Mouse (Mus musculus) C3H10T1/2 (cell line): ENCODE data around the gene E130114P18Rik. TPM values are rescaled to one million over a fixed set of nuclear protein-coding genes. Genes with fewer than 3 reads are reported as not detected.

Experiments used
- polyA plus RNA-seq, 2 experiments: library from polyadenylated mRNA; unstranded; fragments of >200 nt; fragmentation: generic; extraction: Trizol; gene quantifications; one replicate each; pipeline ENCODE4 v1.2.1; 2012; ENCODE audit warnings: missing spikeins in 2 of 2

E130114P18Rik gene
- under 1 TPM in 1 of 2 experiments, not detected in 1; 0.11 TPM for polyA plus RNA-seq

DNA sequence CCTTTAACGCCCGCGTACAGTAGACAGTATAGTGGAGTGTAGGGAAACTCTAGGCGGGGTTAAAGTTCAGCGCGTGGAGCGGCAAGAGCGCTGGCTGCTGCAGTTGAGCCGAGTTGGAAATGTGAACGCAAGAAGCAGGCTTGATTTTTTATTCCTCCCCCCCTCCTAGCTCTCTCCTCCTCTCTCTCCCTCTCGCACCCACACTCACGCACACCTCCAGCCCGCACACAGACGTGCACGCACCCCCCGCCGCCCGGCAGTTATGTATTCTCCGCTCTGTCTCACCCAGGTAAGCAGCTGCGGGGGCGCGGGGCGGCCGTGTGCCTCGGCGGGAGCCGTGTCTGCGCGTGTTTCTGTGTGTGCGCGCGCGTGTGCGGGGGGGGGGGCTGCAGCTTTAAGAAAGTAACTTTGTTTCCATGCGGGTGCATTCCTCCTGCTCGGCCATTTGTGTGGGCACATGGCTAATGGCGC, at the start of gene E130114P18Rik:
Gene E130114P18Rik, minus strand, starts transcription at position 373 of the 471 bp plus-strand sequence.

DNA sequence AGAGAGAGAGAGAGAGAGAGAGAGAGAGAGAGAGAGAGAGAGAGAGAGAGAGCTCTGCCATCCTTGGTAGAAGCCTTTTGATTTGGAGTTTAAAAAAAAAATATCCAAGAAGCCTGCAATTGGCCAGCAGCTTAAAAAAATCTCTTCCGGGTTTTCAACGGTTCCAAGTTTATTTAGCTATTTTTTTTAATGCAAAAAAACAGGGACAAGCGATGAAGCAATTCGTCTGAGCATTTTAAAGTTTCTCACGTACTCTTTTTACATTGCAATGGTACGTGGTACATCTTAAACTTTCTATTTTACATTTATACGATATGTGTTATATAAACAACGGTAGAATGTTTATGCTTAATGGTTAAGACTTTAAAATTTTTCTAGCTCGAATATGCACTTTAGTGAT, 5.2 kb downstream of the E130114P18Rik start, which contains the start of gene Nfia:
Gene Nfia, plus strand, starts transcription at position 94 of the 400 bp plus-strand sequence.

Other genes with a start within 250 kb of the E130114P18Rik start
- 1 to 10 TPM in 1 of 2 experiments, under 1 TPM in 1; 0.32 to 8.2 TPM for gene Nfia, start 5.3 kb downstream of the E130114P18Rik start, polyA plus RNA-seq